Mouse (Mus musculus) testis, adult 2 months (tissue): ENCODE measurements at regions not wholly inside any gene's neighbourhood (a gene's known extent, or its start where the extent isn't known, plus 50 kb on each side); places are given as distances from the start of the nearest gene placed in this dataset.

ENCODE experiments used
- CTCF ChIP-seq: fragments of 200-500 bp; IDR thresholded peaks from 2 replicates; pipeline ENCODE4 v1.5.1; 2012; ENCODE audit warnings: low read depth, mild to moderate bottlenecking, inconsistent platforms, low read length, moderate library complexity; ENCODE audit not compliant: control insufficient read depth, insufficient read depth, insufficient replicate concordance
- POLR2A ChIP-seq: fragments of 200-500 bp; IDR thresholded peaks from 2 replicates; pipeline ENCODE4 v1.6.1; 2012; ENCODE audit warnings: low read depth, mild to moderate bottlenecking, inconsistent platforms, low read length, moderate library complexity; ENCODE audit not compliant: control insufficient read depth

DNA sequence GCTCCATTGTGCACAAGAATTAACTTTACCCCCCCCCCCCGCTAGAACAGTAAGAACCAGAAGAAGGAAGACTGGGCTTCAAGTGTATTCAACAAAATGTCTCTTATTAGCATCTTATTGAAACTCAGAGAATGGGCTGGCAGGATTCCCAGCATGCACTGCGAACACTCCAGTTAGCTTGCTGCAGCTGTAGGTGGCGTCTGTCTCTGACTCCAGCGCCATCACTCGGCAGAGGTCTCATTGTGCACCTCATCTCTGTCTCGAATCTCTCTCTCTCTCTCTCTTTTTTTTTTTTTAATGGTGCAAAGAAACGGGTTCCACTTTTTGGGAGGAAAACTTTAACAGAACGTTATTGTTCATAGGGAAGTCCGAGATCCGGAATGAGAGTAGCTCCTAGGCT is 221.6 kb downstream of the Agtpbp1 start:
- TF ChIP-seq POLR2A (no peak), CTCF (no peak)
